Mouse (Mus musculus) Muller cell, postnatal 12 days (primary cell): ENCODE results near the gene BC017158.
"Not testable (repeated sequence)": the region's sequence is repeated elsewhere in the genome, so short reads cannot be mapped to it uniquely, and the experiment has no call there.

Experiments used
- DNase-seq: peaks from one replicate; pipeline ENCODE4 v3.0.0-alpha.2; 2015; ENCODE audit errors: inconsistent ontology term

BC017158 gene

GRCm38 (mm10) chr7:128297617-128298480 is at the start of gene BC017158:
TSS of gene BC017158 (minus strand) at chr7:128298170.
- DNase-seq, result peak; percentile 77

GRCm38 (mm10) chr7:128346991-128347390 is 49.0 kb upstream of the BC017158 start:
- no peak for DNase-seq

- DNase-seq, result no peak
These were observed 48.6 kb upstream of the BC017158 start for GRCm38 (mm10) chr7:128346522-128346921.

GRCm38 (mm10) chr7:128345691-128346090 is 47.7 kb upstream of the BC017158 start:
- no peak for DNase-seq

- peak; percentile 48 for DNase-seq
These were observed 47.1 kb upstream of the BC017158 start for GRCm38 (mm10) chr7:128344928-128345653.

GRCm38 (mm10) chr7:128344488-128344887 is 46.5 kb upstream of the BC017158 start:
- no peak for DNase-seq

GRCm38 (mm10) chr7:128342691-128343090 is 44.7 kb upstream of the BC017158 start:
- not testable (repeated sequence) for DNase-seq

GRCm38 (mm10) chr7:128340321-128340720 is 42.4 kb upstream of the BC017158 start:
- not testable (repeated sequence) for DNase-seq

- DNase-seq, result no peak
These were observed 34.9 kb upstream of the BC017158 start for GRCm38 (mm10) chr7:128332896-128333295.

- no peak for DNase-seq
These were observed 33.0 kb upstream of the BC017158 start for GRCm38 (mm10) chr7:128330981-128331380.

GRCm38 (mm10) chr7:128324977-128325376 is 27.0 kb upstream of the BC017158 start:
- no peak for DNase-seq

GRCm38 (mm10) chr7:128321260-128321659 is 23.3 kb upstream of the BC017158 start:
- no peak for DNase-seq

GRCm38 (mm10) chr7:128320219-128320816 is 22.3 kb upstream of the BC017158 start:
- DNase-seq, result peak; percentile 72

GRCm38 (mm10) chr7:128319140-128319539 is 21.2 kb upstream of the BC017158 start:
- DNase-seq, result peak; percentile 74

GRCm38 (mm10) chr7:128317011-128317410 is 19.0 kb upstream of the BC017158 start:
- DNase-seq, result no peak

- DNase-seq, result no peak
These were observed 16.5 kb upstream of the BC017158 start for GRCm38 (mm10) chr7:128314491-128314890.

- DNase-seq, result no peak
These were observed 15.6 kb upstream of the BC017158 start for GRCm38 (mm10) chr7:128313601-128314000.

- no peak for DNase-seq
These were observed 14.5 kb upstream of the BC017158 start for GRCm38 (mm10) chr7:128312375-128313059.

- no peak for DNase-seq
These were observed 13.8 kb upstream of the BC017158 start for GRCm38 (mm10) chr7:128311811-128312210.

- DNase-seq, result no peak
These were observed 13.3 kb upstream of the BC017158 start for GRCm38 (mm10) chr7:128311263-128311662.

GRCm38 (mm10) chr7:128310229-128310688 is 12.3 kb upstream of the BC017158 start:
- DNase-seq, result peak; percentile 68

GRCm38 (mm10) chr7:128309776-128310175 is 11.8 kb upstream of the BC017158 start:
- no peak for DNase-seq
